Mouse (Mus musculus) embryonic facial prominence, embryonic 14.5 days (tissue): ENCODE results near the gene Rint1. TPM values are rescaled to one million over a fixed set of nuclear protein-coding genes. Genes with fewer than 3 reads are reported as not detected.

Experiments
- ATAC-seq: fragments of 200-750 bp; cut with Nextera tagmentation; 2 replicates; pipeline ENCODE4 v1.8.0; 2017; ENCODE audit warnings: low read depth, moderate number of reproducible peaks, moderate TSS enrichment
- DNase-seq: peaks from one replicate; pipeline ENCODE4 v3.0.0-alpha.2; 2015; ENCODE audit warnings: low spot score
- H3K27ac ChIP-seq: fragments of 300-500 bp; sonication (generic); replicated peaks from 2 replicates; pipeline ENCODE4 v1.5.1; 2014; ENCODE audit warnings: low read depth, mild to moderate bottlenecking, low read length, moderate library complexity
- H3K27me3 ChIP-seq: fragments of 300-500 bp; sonication (generic); replicated peaks from 2 replicates; pipeline ENCODE4 v1.6.1; 2014; ENCODE audit warnings: low read length; ENCODE audit not compliant: control insufficient read depth, insufficient read depth
- H3K36me3 ChIP-seq: fragments of 300-500 bp; sonication (generic); 2 replicates; pipeline ENCODE4 v1.6.1; 2014; ENCODE audit warnings: low read length, mixed read lengths; ENCODE audit not compliant: control insufficient read depth, insufficient read depth
- H3K4me1 ChIP-seq: fragments of 300-500 bp; sonication (generic); 2 replicates; pipeline ENCODE4 v1.6.1; 2014; ENCODE audit warnings: antibody characterized with exemption, low read length; ENCODE audit not compliant: control insufficient read depth, insufficient read depth
- H3K4me2 ChIP-seq: fragments of 300-500 bp; sonication (generic); 2 replicates; pipeline ENCODE4 v1.6.1; 2014; ENCODE audit warnings: low read depth, mild to moderate bottlenecking, low read length, moderate library complexity, mixed read lengths
- H3K4me3 ChIP-seq: fragments of 300-500 bp; sonication (generic); 2 replicates; pipeline ENCODE4 v1.5.1; 2014; ENCODE audit warnings: low read depth, mild to moderate bottlenecking, low read length
- H3K9ac ChIP-seq: fragments of 300-500 bp; sonication (generic); 2 replicates; pipeline ENCODE4 v1.6.1; 2014; ENCODE audit warnings: low read depth, mild to moderate bottlenecking, low read length, moderate library complexity, mixed read lengths
- H3K9me3 ChIP-seq: fragments of 300-500 bp; sonication (generic); 2 replicates; pipeline ENCODE4 v1.6.1; 2016; ENCODE audit warnings: low read length; ENCODE audit not compliant: control insufficient read depth
- WGBS: fragments of 180-500 bp; shearing (Covaris S2); extraction: QIAGEN DNeasy Blood & Tissue Kit; methylation state at CpG from one replicate; pipeline ENCODE4 v1.1.7; 2014; 5-methylcytosine and 5-hydroxymethylcytosine counted together
- polyA plus RNA-seq: library from polyadenylated mRNA; unstranded; fragments of >200 nt; fragmentation: Nextera tagmentation; extraction: Ambion mirVana; gene quantifications from 2 replicates; pipeline ENCODE4 v1.2.1, GENCODE M21; 2014

The Rint1 gene
- polyA plus RNA-seq, 1 experiment from 2014 or later, result 27.1 TPM

DNA sequence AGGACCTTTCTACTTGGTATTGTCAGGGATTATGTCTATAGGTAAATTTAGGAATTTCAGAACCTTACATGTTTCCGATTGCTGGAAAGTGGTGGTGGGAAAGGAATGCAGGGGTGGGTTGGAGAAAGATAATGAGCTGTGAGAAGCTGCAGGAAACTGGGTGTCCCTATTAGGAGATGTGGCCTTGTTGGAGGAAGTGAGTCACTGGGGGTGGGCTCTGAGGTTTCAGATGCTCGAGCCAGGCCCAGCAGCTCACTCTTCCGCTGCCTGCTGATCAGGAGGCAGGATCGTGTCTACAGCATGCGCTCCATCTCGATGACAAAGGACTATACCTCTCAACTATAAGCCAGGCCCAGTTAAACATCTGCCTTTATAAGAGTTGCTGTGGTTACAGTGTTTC lies 13.3 kb upstream of the Rint1 start:
- H3K9ac ChIP-seq, result no peak overlapping the region
- no peak for ATAC-seq
- H3K4me3 ChIP-seq, result no peak overlapping the region
- no peak for DNase-seq
- H3K27me3 ChIP-seq, result no peaks in the 10 kb centered on the region
- WGBS, result 81% methylated on average over 6 of the region's 6 CpGs
- no peak overlapping the region for H3K4me2 ChIP-seq
- peaks cover 38% of the 10 kb centered on the region; the same call in 1 of the 2 replicates for H3K36me3 ChIP-seq
- H3K4me1 ChIP-seq, result no peaks in the 10 kb centered on the region
- H3K27ac ChIP-seq, result no peak overlapping the region
- H3K9me3 ChIP-seq, result no peaks in the 10 kb centered on the region

DNA sequence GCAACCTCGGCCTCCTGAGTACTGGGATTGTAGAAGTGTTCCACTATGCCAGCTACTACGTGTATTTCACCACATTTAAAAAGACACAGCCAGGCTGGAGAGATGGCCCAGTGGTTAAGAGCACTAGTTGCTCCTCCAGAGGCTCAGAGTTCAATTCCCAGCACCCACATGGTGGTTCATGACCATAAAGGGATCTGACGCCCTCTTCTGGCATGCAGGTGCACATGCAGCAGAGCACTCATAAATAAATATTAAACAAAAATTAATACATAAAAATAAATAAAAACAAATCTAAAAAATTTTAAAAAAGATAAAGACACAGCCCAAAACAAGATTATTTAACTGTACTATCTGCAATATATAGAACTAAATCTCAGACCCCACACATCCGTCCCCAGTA lies 7.0 kb upstream of the Rint1 start:
- no peaks in the 10 kb centered on the region for H3K27me3 ChIP-seq
- 88% methylated on average over 4 of the region's 4 CpGs for WGBS
- H3K9ac ChIP-seq, result no peak overlapping the region

DNA sequence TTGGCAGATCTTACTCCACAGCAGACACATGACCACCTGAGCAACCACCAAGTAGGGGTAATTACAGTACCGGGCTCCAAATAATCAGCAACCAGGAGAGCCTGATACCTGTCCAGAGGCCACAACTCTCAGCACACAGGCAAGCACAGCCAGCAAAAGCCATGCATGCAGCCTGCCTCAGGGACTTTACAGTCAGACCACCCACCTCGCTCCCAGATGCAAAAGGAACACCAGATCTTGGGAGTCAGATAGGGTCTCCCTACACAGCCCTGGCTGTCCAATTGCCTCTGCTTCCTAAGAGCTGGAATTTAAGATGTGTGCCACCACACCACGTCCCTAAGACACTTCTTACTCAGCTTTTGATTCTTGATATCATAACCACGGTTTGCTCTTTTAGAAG lies 6.3 kb upstream of the Rint1 start:
- no peak for DNase-seq
- ATAC-seq, result no peak
- Histone ChIP-seq H3K4me3 (no peak overlapping the region), H3K27me3 (no peaks in the 10 kb centered on the region), H3K36me3 (peaks cover 8% of the 10 kb centered on the region; the same call in 1 of the 2 replicates), H3K9me3 (no peaks in the 10 kb centered on the region), H3K9ac (no peak overlapping the region), H3K4me1 (peaks cover 17% of the 10 kb centered on the region), H3K4me2 (no peak overlapping the region), H3K27ac (no peak overlapping the region)
- WGBS, result 51% methylated on average over 4 of the region's 4 CpGs

More for the DNA sequence above, 7.0 kb upstream of the Rint1 start:
- ATAC-seq (no peak), DNase-seq (no peak)
- Histone ChIP-seq H3K4me1 (peaks cover 17% of the 10 kb centered on the region), H3K9me3 (no peaks in the 10 kb centered on the region), H3K4me3 (no peak overlapping the region), H3K4me2 (no peak overlapping the region), H3K27ac (no peak overlapping the region), H3K36me3 (peaks cover 10% of the 10 kb centered on the region; the same call in 1 of the 2 replicates)

DNA sequence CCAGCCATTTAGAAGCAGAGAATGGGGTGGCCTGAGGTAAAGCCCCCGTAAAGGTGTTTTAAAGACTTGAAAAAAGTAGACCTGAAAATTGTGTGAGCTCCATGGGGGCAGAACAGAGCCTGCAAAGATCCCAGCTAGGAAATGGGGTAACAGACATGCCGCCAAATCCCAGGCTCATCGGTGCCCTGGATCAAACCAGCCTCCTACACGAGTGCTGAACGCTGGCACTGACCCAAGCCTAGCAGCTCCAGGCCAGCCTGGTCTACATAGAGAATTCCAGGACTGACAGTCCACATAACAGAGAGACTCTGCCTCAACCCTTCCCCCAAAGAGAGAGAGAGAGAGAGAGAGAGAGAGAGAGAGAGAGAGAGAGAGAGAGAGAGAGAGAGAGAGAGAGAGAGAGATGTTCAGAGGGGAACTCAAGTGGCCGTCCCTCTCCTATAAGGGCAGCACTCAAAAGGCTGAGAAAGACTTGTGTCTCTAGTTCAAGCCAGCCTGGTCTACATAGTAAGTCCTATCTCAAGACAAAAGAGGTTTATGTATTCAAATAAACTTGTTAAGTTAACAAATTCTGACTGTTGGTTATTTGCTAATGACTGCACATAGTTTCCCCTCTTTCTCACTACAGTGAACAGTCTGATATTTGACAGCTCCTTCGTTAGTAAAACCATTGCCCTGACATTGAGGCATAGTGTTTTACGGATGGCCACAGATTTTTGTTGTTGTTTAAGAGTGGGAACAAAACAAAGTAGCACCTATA lies 5.3 kb upstream of the Rint1 start:
- ATAC-seq (no peak), DNase-seq (no peak)
- peak overlapping the region; percentile 64 for H3K4me2 ChIP-seq
- 39% methylated on average over 8 of the region's 8 CpGs for WGBS
- H3K27me3 ChIP-seq, result no peaks in the 10 kb centered on the region
- H3K9ac ChIP-seq, result peak overlapping the region; percentile 89
- no peaks in the 10 kb centered on the region for H3K9me3 ChIP-seq
- H3K4me3 ChIP-seq, result peak overlapping the region; percentile 92
- H3K27ac ChIP-seq, result no peak overlapping the region
- H3K36me3 ChIP-seq, result peaks cover 8% of the 10 kb centered on the region; the same call in 1 of the 2 replicates
- H3K4me1 ChIP-seq, result peaks cover 17% of the 10 kb centered on the region

DNA sequence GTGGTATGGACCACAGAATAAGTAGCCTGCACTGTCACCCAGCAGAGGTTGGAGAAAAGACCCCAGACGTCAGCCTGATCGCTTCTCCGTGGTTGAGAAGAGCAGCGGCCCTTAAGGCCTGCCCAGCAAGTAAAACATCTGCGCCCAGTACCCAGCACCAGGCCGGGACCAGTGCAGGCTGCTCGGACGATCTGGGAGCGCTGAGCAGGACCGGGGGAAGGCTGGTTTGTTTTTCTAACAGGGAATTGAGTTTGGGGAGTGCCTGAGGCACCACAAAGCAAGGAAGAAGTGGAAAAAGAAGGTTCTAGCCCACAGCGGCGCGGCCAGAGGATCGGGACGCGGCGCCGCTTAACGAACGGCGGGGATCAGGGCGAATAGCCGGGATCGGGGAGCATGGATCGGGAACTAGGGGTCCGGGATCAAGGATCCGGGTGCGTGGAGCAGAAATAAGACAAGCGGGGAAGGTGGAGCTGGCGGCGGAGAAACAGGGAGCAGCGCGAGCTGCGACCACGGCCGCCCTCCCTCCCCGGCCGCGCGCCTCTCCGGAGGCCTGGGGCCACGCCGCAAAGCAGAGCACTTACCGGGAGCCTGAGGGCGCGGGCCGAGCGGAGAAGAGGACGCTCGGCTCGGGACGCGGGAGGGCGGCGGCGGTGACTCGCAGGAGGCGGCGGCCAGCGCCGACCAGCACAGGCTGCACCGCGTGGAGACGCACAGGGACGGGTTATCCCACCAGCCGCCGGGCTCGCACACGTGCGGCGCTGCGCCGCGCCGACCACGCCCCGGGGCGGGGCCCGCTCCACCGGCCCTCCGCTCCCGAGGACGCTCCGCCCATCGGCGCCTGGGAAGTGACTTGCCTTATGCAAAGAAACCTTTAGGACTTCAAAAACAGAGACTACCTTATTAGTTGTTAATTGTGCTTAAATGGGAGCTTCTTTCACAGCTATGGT lies 4.3 kb upstream of the Rint1 start, which contains the start of gene Pus7:
TSS of gene Pus7 (minus strand) at position 781 of the 947 bp plus-strand sequence.
- H3K4me2 ChIP-seq, result peak within 1 kb of the TSS; percentile 64
- peak within 1 kb of the TSS; percentile 92 for H3K4me3 ChIP-seq
- H3K27me3 ChIP-seq, result no peaks in the 10 kb centered on the region
- H3K9me3 ChIP-seq, result no peaks in the 10 kb centered on the region
- WGBS, result under 1% methylated on average over 56 of the region's 86 CpGs
- H3K9ac ChIP-seq, result peak within 1 kb of the TSS; percentile 89
- H3K4me1 ChIP-seq, result peaks cover 17% of the 10 kb centered on the region
- ATAC-seq, result peak; percentile 94
- H3K27ac ChIP-seq, result peak within 1 kb of the TSS; percentile 63
- H3K36me3 ChIP-seq, result no peaks in the 10 kb centered on the region
- DNase-seq, result peak; percentile 93

DNA sequence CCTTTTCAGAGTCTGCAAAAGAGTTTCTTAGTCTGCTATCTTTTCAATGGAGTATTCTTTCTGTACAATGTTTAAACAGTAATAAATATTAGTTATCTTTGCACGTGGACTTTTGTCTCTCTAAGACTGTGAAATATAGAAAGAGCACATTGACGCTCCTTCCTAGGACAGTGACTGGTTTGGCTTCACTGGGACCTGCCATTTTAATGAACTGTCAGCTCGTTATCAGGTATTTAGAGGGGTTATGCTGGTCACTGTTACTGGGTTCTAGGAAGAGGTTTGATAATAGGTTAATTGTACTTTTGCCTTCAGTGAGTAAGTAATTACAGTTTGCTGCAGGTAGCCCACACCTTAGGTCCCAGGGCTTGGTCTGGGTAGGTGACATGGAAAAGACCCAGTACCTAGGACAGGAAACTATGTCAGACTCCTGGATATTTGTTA lies 899 bp downstream of the Rint1 start:
- peak overlapping the region; percentile 97 for H3K4me3 ChIP-seq
- H3K4me2 ChIP-seq, result peak overlapping the region; percentile 85
- H3K4me1 ChIP-seq, result peaks cover 7% of the 10 kb centered on the region
- WGBS, result 47% methylated on average over 3 of the region's 3 CpGs
- H3K9ac ChIP-seq, result peak overlapping the region; percentile 94
- DNase-seq (no peak), ATAC-seq (no peak)
- no peak overlapping the region for H3K27ac ChIP-seq
- H3K27me3 ChIP-seq, result no peaks in the 10 kb centered on the region
- no peaks in the 10 kb centered on the region for H3K9me3 ChIP-seq
- H3K36me3 ChIP-seq, result peaks cover 21% of the 10 kb centered on the region

DNA sequence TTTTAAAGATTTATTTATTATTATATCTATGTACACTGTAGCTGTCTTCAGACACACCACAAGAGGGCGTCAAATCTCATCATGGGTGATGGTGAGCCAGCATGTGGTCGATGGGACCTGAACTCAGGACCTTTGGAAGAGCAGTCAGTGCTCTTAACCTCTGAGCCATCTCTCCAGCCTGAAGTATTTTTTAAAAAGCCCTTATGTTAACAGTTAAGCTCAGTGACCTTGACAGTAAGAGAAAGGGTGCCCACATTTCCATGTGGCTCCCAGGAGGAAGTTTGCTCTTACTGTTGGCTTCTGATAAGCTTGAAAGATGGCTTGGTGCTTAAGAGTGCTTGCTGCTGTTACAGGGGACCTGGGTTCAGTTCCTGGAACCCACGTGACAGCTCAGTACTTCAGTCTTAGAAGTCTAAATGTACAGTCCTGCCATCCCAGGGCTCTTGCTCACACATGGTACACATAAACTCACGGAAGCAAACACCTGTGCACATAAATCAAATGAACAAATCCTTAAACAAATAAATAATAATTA lies 1.6 kb downstream of the Rint1 start:
- Histone ChIP-seq H3K27me3 (no peaks in the 10 kb centered on the region), H3K4me1 (peaks cover 4% of the 10 kb centered on the region; the same call in 1 of the 2 replicates), H3K9ac (no peak overlapping the region), H3K4me2 (peak overlapping the region; percentile 85; the same call in 1 of the 2 replicates), H3K27ac (no peak overlapping the region), H3K36me3 (peaks cover 25% of the 10 kb centered on the region), H3K9me3 (no peaks in the 10 kb centered on the region), H3K4me3 (no peak overlapping the region)
- ATAC-seq, result no peak
- 84% methylated on average over 4 of the region's 4 CpGs for WGBS
- DNase-seq, result no peak

DNA sequence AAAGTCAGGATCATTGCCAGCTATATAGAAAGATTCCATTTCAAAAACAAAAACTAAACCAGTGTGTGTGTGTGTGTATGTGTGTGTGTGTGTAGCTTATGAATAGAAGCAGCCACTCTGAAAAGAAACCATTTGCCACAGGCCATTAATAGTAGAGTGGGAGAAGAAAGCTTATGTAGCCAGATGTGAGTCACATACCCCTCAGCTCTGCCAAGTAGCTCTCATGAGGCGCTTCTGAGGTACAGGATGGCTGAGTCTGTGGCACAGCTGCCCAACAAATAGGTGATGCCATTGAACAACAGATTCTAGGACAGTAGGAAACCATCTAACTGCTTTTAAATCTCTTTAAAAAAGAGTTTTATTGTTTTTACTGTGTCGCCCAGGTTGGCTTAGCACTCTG lies 5.2 kb downstream of the Rint1 start:
- no peak for ATAC-seq
- 80% methylated on average over 2 of the region's 2 CpGs for WGBS
- Histone ChIP-seq H3K4me2 (no peak overlapping the region), H3K9me3 (no peaks in the 10 kb centered on the region), H3K9ac (no peak overlapping the region), H3K36me3 (peaks cover 44% of the 10 kb centered on the region), H3K27me3 (no peaks in the 10 kb centered on the region), H3K4me3 (no peak overlapping the region), H3K4me1 (peaks cover 4% of the 10 kb centered on the region; the same call in 1 of the 2 replicates), H3K27ac (no peak overlapping the region)
- no peak for DNase-seq
